Mouse (Mus musculus) B cell, adult 62 days (primary cell): ENCODE data around the gene F11. TPM values are rescaled to one million over a fixed set of nuclear protein-coding genes. Genes with fewer than 3 reads are reported as not detected.

Source experiments
- total RNA-seq: library from RNA; stranded (reverse); gene quantifications from 4 replicates; pipeline ENCODE4 v1.2.4, GENCODE M21; 2023

The F11 gene
- total RNA-seq, result not detected in 4 replicates

DNA sequence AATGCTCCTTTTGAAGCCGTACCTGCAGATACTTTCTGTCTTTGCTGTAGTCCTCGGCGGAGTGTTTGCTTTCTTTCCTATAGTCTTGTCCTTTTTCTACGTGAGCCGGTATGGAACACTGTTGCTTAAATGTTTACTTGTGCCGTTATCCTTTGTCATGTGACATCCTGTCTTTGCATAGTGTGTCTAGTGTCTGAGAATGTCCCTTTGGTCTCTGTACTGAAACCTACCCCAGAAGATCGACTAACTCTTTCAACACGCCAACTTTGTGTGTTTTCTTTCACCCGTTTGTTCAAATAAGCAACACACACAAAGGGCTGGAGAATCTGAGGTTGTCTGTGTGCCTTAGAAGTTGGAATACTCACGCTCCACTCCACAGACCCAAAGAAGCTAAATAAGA lies at the start of gene F11:
TSS of gene F11 (minus strand) at position 112 of the 400 bp plus-strand sequence.

DNA sequence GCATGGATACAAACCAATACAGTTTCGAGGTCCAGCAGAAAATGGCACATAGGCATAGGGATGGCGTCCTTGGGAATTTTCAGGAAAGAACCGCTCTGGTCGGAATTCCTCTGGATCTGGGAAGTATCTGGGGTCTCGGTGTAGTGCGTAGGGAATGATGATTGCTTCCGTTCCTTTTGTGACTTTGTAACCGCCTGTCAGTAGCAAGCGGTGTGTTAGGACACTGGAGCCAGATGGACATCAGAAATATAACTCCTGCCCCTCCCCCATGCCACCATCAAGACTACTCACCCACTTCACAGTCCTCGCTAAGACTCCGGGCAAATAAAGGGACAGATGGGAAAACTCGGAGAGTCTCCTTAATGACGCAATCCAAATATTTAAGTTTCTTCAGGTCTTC lies 46.5 kb upstream of the F11 start, which contains the start of gene Gm45753:
TSS of gene Gm45753 (minus strand) at position 101 of the 400 bp plus-strand sequence.

DNA sequence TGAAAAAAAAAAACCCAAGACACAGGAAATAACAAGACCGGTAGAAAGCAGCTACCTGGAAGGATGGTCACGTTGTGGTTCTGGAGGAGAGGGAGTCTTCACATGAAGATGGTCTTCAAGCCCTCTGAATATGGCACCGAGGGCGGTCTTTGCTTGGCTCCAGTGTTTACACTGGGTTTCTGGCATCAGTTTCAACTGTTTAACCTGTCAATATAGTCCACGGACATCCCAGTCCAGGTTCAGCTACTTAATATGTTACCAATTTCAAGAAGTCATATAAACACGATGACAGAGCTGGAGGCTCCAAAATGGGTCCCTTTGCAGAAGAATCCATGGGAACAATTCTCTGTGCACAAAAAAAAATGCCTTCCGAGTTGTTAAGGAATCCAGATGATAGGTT lies 32.9 kb upstream of the F11 start, which contains the start of gene Klkb1:
TSS of gene Klkb1 (minus strand) at position 173 of the 400 bp plus-strand sequence.

Other genes starting within 250 kb of the F11 start
- gene Mtnr1a, start 192.9 kb downstream of the F11 start, total RNA-seq, result not detected in 4 replicates
- gene Klkb1, start 32.8 kb upstream of the F11 start, total RNA-seq, result not detected in 4 replicates
- not detected in 4 replicates for gene Gm45753, start 46.4 kb upstream of the F11 start, total RNA-seq
- gene Cyp4v3, start 71.2 kb upstream of the F11 start, total RNA-seq, result 6.7 to 7.8 TPM (median 7.6 TPM) in 4 replicates
- gene Fam149a, start 120.3 kb upstream of the F11 start, total RNA-seq, result 0.91 to 1.8 TPM (median 1.6 TPM) in 4 replicates
- gene Tlr3, start 149.0 kb upstream of the F11 start, total RNA-seq, result 16.4 to 22.0 TPM (median 18.8 TPM) in 4 replicates
- 9.6 to 15.4 TPM (median 14.7 TPM) in 4 replicates for gene Sorbs2, start 245.8 kb upstream of the F11 start, total RNA-seq